8 mouse cellular contexts compared by ENCODE assay signal in the genomic region with DNA sequence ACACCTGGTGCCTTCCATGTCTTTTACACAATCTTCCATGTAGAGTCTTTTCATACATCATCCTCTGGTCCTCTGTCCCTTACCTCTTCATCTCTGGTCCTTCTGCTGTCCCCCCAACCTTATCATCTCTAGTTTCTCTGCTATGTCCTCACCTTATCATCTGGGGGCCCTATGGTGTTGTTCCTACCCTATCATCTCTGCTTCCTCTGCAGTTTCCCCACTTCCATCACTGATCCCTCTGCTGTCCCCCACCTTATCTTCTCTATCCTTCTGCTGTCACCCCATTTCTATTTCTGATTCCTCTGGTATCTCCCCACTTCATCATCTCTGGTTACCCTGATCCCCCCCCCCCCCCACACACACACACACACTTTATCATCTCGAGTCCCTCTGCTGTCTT. TPM values are rescaled to one million over a fixed set of nuclear protein-coding genes. Genes with fewer than 3 reads are reported as not detected.
DNase-seq lines count a peak whose midpoint lies in the region; ATAC-seq lines count a peak whose summit lies in the region.
"Had no signal": no experiment of that assay in that cellular context is flagged by ENCODE, and none has a peak within 500 bp of the region (broad histone marks: within the 10 kb centered on the region; RNA-seq: fewer than 3 reads in every experiment).

No protein-coding gene starts in this region.

- no peak for DNase-seq in neural tube, embryonic 11.5 days (ENCODE audit: low spot score)
- no peak for DNase-seq in neural tube, embryonic 10.5 days (ENCODE audit: extremely low spot score, low spot score)
- DNase-seq in liver, embryonic 11.5 days (ENCODE audit: low spot score): no peak
- no peak for DNase-seq in adrenal gland, postnatal 25 days
- no peak for DNase-seq in urinary bladder, postnatal 36 days (ENCODE audit: low spot score in 2 of 2)
- DNase-seq: cerebellum, adult 11 months had no signal

- no peaks in the 10 kb centered on the region for H3K27me3 ChIP-seq in neural tube, embryonic 11.5 days (ENCODE audit: control insufficient read depth, insufficient read depth, low read length)
- no peaks in the 10 kb centered on the region for H3K27me3 ChIP-seq in forebrain, embryonic 13.5 days
- no peaks in the 10 kb centered on the region for H3K27me3 ChIP-seq in liver, embryonic 11.5 days (replicated peaks; ENCODE audit: control insufficient read depth, insufficient read depth, low read length)
- no peaks in the 10 kb centered on the region for H3K27me3 ChIP-seq in stomach, embryonic 16.5 days (ENCODE audit: control insufficient read depth, insufficient read depth, low read length)

- H3K27ac ChIP-seq in neural tube, embryonic 11.5 days (ENCODE audit: low read depth, low read length): no peak overlapping the region
- no peak overlapping the region for H3K27ac ChIP-seq in forebrain, embryonic 13.5 days
- H3K27ac ChIP-seq in liver, embryonic 11.5 days (ENCODE audit: low read depth, low read length): peak overlapping the region; percentile 96
- H3K27ac ChIP-seq in stomach, embryonic 16.5 days (ENCODE audit: low read length): peak overlapping the region; percentile 81; the same call in 1 of the 2 replicates

- WGBS in neural tube, embryonic 11.5 days: 0% methylated on average over 1 of the region's 1 CpGs
- 0% methylated on average over 1 of the region's 1 CpGs for WGBS in forebrain, embryonic 13.5 days
- WGBS in liver, embryonic 11.5 days: 6% methylated on average over 1 of the region's 1 CpGs
- WGBS in stomach, embryonic 16.5 days: 0% methylated on average over 1 of the region's 1 CpGs

- peaks cover 9% of the 10 kb centered on the region for H3K4me1 ChIP-seq in neural tube, embryonic 11.5 days (ENCODE audit: control insufficient read depth, insufficient read depth, low read length)
- H3K4me1 ChIP-seq in forebrain, embryonic 13.5 days: peaks cover 27% of the 10 kb centered on the region
- peaks cover 24% of the 10 kb centered on the region for H3K4me1 ChIP-seq in liver, embryonic 11.5 days (replicated peaks; ENCODE audit: control insufficient read depth, insufficient read depth, low read length)
- H3K4me1 ChIP-seq in stomach, embryonic 16.5 days (ENCODE audit: control insufficient read depth, insufficient read depth, low read length): peaks cover 20% of the 10 kb centered on the region

- H3K9me3 ChIP-seq in neural tube, embryonic 11.5 days (ENCODE audit: control insufficient read depth, low read length): no peaks in the 10 kb centered on the region
- H3K9me3 ChIP-seq in forebrain, embryonic 13.5 days (replicated peaks): no peaks in the 10 kb centered on the region
- H3K9me3 ChIP-seq in liver, embryonic 11.5 days (ENCODE audit: control insufficient read depth, low read length): no peaks in the 10 kb centered on the region
- H3K9me3 ChIP-seq in stomach, embryonic 16.5 days (replicated peaks; ENCODE audit: control insufficient read depth, low read length): no peaks in the 10 kb centered on the region

- H3K36me3 ChIP-seq in neural tube, embryonic 11.5 days (ENCODE audit: control insufficient read depth, insufficient read depth, low read length): peaks cover 3% of the 10 kb centered on the region
- peaks cover 28% of the 10 kb centered on the region for H3K36me3 ChIP-seq in forebrain, embryonic 13.5 days (ENCODE audit: poor library complexity, severe bottlenecking)
- H3K36me3 ChIP-seq in liver, embryonic 11.5 days (ENCODE audit: control insufficient read depth, insufficient read depth, low read length): peaks cover 11% of the 10 kb centered on the region; the same call in 1 of the 2 replicates
- peaks cover 5% of the 10 kb centered on the region; the same call in 1 of the 2 replicates for H3K36me3 ChIP-seq in stomach, embryonic 16.5 days (ENCODE audit: control insufficient read depth, insufficient read depth, low read length)

- H3K4me2 ChIP-seq in neural tube, embryonic 11.5 days (ENCODE audit: low read depth): peak overlapping the region; percentile 68
- peak overlapping the region; percentile 67 for H3K4me2 ChIP-seq in forebrain, embryonic 13.5 days
- H3K4me2 ChIP-seq in liver, embryonic 11.5 days: peak overlapping the region; percentile 80
- H3K4me2 ChIP-seq in stomach, embryonic 16.5 days (ENCODE audit: low read depth, low read length): peak overlapping the region; percentile 79

- H3K9ac ChIP-seq in neural tube, embryonic 11.5 days (ENCODE audit: low read length): peak overlapping the region; percentile 89
- peak overlapping the region; percentile 96 for H3K9ac ChIP-seq in forebrain, embryonic 13.5 days
- peak overlapping the region; percentile 92 for H3K9ac ChIP-seq in liver, embryonic 11.5 days (ENCODE audit: low read depth, low read length)
- peak overlapping the region; percentile 94 for H3K9ac ChIP-seq in stomach, embryonic 16.5 days (ENCODE audit: low read length)

- H3K4me3 ChIP-seq in neural tube, embryonic 11.5 days (ENCODE audit: low read depth, low read length): peak overlapping the region; percentile 98
- peak overlapping the region; percentile 92 for H3K4me3 ChIP-seq in forebrain, embryonic 13.5 days
- H3K4me3 ChIP-seq in liver, embryonic 11.5 days (ENCODE audit: low read depth, low read length): peak overlapping the region; percentile 99
- H3K4me3 ChIP-seq in stomach, embryonic 16.5 days (replicated peaks; ENCODE audit: low read length): peak overlapping the region; percentile 94

- no peak for ATAC-seq in neural tube, embryonic 11.5 days (ENCODE audit: insufficient read depth, low FRiP score, low TSS enrichment)
- ATAC-seq in forebrain, embryonic 13.5 days: no peak
- ATAC-seq in liver, embryonic 11.5 days (replicated peaks; ENCODE audit: low FRiP score): peak; percentile 18
- no peak for ATAC-seq in stomach, embryonic 16.5 days (ENCODE audit: insufficient read depth, low FRiP score)

RNA-seq across cellular contexts. Expression of a gene that starts 0.7 kb away (rescaled TPM):
- 92.5 and 95.0 TPM in 2 replicates for polyA plus RNA-seq in neural tube, embryonic 11.5 days (2014; fragmentation: Nextera tagmentation; extraction: Ambion mirVana)
- polyA plus RNA-seq in forebrain, embryonic 13.5 days (2015; fragmentation: Nextera tagmentation; extraction: Ambion mirVana): 81.7 and 87.2 TPM in 2 replicates
- polyA plus RNA-seq in liver, embryonic 11.5 days (2014; fragmentation: Nextera tagmentation; extraction: Ambion mirVana): 100 and 111 TPM in 2 replicates
- 52.6 and 55.6 TPM in 2 replicates for polyA plus RNA-seq in stomach, embryonic 16.5 days (2015; fragmentation: Nextera tagmentation; extraction: Ambion mirVana)
- total RNA-seq in adrenal gland, postnatal 25 days (2021): 83.7 and 115 TPM in 2 replicates

RNA-seq across cellular contexts. Expression of a gene that starts 14.4 kb away (rescaled TPM):
- 0.27 TPM in 1 of 2 replicates, not detected in the other for polyA plus RNA-seq in neural tube, embryonic 11.5 days (2014; fragmentation: Nextera tagmentation; extraction: Ambion mirVana)
- polyA plus RNA-seq in forebrain, embryonic 13.5 days (2015; fragmentation: Nextera tagmentation; extraction: Ambion mirVana): 0.20 TPM in 1 of 2 replicates, not detected in the other
- 0.10 TPM in 1 of 2 replicates, not detected in the other for polyA plus RNA-seq in liver, embryonic 11.5 days (2014; fragmentation: Nextera tagmentation; extraction: Ambion mirVana)
- polyA plus RNA-seq in stomach, embryonic 16.5 days (2015; fragmentation: Nextera tagmentation; extraction: Ambion mirVana): 0.06 TPM in 1 of 2 replicates, not detected in the other
- not detected in 2 replicates for total RNA-seq in adrenal gland, postnatal 25 days (2021)

RNA-seq across cellular contexts. Expression of a gene that starts 32.7 kb away (rescaled TPM):
- polyA plus RNA-seq in neural tube, embryonic 11.5 days (2014; fragmentation: Nextera tagmentation; extraction: Ambion mirVana): 18.7 and 20.0 TPM in 2 replicates
- 24.7 and 27.7 TPM in 2 replicates for polyA plus RNA-seq in forebrain, embryonic 13.5 days (2015; fragmentation: Nextera tagmentation; extraction: Ambion mirVana)
- polyA plus RNA-seq in liver, embryonic 11.5 days (2014; fragmentation: Nextera tagmentation; extraction: Ambion mirVana): 15.5 and 17.6 TPM in 2 replicates
- 23.1 and 24.7 TPM in 2 replicates for polyA plus RNA-seq in stomach, embryonic 16.5 days (2015; fragmentation: Nextera tagmentation; extraction: Ambion mirVana)
- total RNA-seq in adrenal gland, postnatal 25 days (2021): 37.4 and 37.8 TPM in 2 replicates

RNA-seq across cellular contexts. Expression of a gene that starts 36.1 kb away (rescaled TPM):
- 87.7 and 93.1 TPM in 2 replicates for polyA plus RNA-seq in neural tube, embryonic 11.5 days (2014; fragmentation: Nextera tagmentation; extraction: Ambion mirVana)
- polyA plus RNA-seq in forebrain, embryonic 13.5 days (2015; fragmentation: Nextera tagmentation; extraction: Ambion mirVana): 145 and 165 TPM in 2 replicates
- 66.8 and 72.5 TPM in 2 replicates for polyA plus RNA-seq in liver, embryonic 11.5 days (2014; fragmentation: Nextera tagmentation; extraction: Ambion mirVana)
- 89.9 and 94.0 TPM in 2 replicates for polyA plus RNA-seq in stomach, embryonic 16.5 days (2015; fragmentation: Nextera tagmentation; extraction: Ambion mirVana)
- 93.7 and 103 TPM in 2 replicates for total RNA-seq in adrenal gland, postnatal 25 days (2021)

RNA-seq across cellular contexts. Expression of a gene that starts 46.1 kb away (rescaled TPM):
- polyA plus RNA-seq in neural tube, embryonic 11.5 days (2014; fragmentation: Nextera tagmentation; extraction: Ambion mirVana): 22.0 and 25.2 TPM in 2 replicates
- 40.2 and 43.1 TPM in 2 replicates for polyA plus RNA-seq in forebrain, embryonic 13.5 days (2015; fragmentation: Nextera tagmentation; extraction: Ambion mirVana)
- 8.2 and 8.5 TPM in 2 replicates for polyA plus RNA-seq in liver, embryonic 11.5 days (2014; fragmentation: Nextera tagmentation; extraction: Ambion mirVana)
- 19.9 and 23.4 TPM in 2 replicates for polyA plus RNA-seq in stomach, embryonic 16.5 days (2015; fragmentation: Nextera tagmentation; extraction: Ambion mirVana)
- total RNA-seq in adrenal gland, postnatal 25 days (2021): 13.3 and 16.5 TPM in 2 replicates

Comparison
In these comparisons a context has a peak if more than half of its experiments do, and no peak if none do; other contexts are left out.
1. H3K27ac ChIP-seq: peak in liver, embryonic 11.5 days (single experiment) and stomach, embryonic 16.5 days (single experiment); none in neural tube, embryonic 11.5 days (single experiment) and forebrain, embryonic 13.5 days (single experiment).
2. Peak in every context shown above with its lines, with median percentiles within 50 percentile points of each other: H3K4me2 ChIP-seq, H3K4me3 ChIP-seq and H3K9ac ChIP-seq.